Mouse (Mus musculus): ENCODE measurements at regions not wholly inside any gene's neighbourhood (a gene's known extent, or its start where the extent isn't known, plus 50 kb on each side); places are given as distances from the start of the nearest gene placed in this dataset.

GRCm38 (mm10) chr6:18674584-18675250 lies 160.1 kb upstream of the Cttnbp2 start:
- DNase-seq (ENCODE audit: low read depth, low spot score) = no peak

- peak; percentile 37 for DNase-seq (ENCODE audit: low read depth, low spot score)
Observed at GRCm38 (mm10) chr6:18677131-18677530, 162.5 kb upstream of the Cttnbp2 start.

- peak; percentile 80 for DNase-seq (ENCODE audit: low read depth, low spot score)
Observed at GRCm38 (mm10) chr6:18680712-18681111, 166.1 kb upstream of the Cttnbp2 start.

DNA sequence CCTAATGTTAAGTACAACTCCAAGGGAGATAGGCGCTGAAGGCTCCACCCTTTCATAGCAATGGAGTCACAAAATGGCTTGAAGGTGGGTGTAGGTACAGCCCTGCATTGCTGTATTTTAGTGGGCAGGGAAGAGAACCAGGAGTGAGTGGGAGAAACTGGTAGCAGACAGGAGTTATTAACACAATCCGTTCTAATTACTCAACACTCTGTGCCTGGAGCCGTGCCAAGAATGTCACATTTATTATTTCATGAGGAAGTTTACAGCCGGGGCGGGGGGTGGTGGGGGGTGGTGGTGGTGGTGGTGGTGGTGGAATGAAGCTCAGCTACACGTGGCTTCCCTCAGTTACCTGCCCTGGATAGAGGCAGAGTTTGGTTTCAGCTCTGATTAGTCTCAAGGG lies 166.3 kb upstream of the Lsm8 start:
- DNase-seq (ENCODE audit: low read depth, low spot score) = peak; percentile 66

DNA sequence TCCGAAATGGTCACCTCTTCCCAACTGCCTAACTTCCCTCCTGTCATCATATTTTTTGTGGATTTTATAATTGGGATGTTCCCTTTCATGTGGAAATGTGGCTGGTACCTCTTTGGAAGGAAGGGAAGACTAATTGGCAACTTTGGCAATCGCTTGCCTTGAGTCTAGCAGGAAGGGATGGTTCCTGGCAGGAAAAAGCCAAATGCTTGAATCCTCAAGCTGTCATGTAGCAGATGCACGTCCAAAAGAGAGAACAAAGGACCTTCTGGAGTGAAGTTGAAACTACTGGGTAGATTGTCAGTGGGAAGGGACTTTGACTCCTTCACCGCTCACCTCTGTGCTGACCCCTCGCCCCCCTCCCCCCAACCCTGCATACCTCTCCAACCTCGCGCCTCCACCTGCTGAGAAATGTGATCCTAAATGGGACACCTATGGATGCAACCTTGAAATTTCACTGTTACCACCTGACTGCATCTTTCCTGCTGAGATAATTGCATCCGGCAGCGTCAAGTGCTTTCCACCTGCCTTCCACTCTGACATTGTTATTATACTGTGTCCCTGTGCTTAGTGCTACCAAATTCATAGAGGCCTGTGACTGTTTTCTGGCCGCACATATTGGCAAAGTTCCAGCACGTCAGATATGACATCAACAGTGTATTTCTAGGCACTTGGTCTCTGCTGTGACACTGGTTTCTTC lies 159.6 kb upstream of the Lsm8 start:
- peak; percentile 96 for DNase-seq (ENCODE audit: low read depth, low spot score)

- DNase-seq (ENCODE audit: low read depth, low spot score) = peak; percentile 10
Observed at GRCm38 (mm10) chr6:18697536-18697935, 150.8 kb upstream of the Lsm8 start.

- peak; percentile 54 for DNase-seq (ENCODE audit: low read depth, low spot score)
Observed at GRCm38 (mm10) chr6:18698989-18699728, 149.2 kb upstream of the Lsm8 start.

- DNase-seq (ENCODE audit: low read depth, low spot score) = peak; percentile 33
Observed at GRCm38 (mm10) chr6:18699729-18700386, 148.5 kb upstream of the Lsm8 start.

DNA sequence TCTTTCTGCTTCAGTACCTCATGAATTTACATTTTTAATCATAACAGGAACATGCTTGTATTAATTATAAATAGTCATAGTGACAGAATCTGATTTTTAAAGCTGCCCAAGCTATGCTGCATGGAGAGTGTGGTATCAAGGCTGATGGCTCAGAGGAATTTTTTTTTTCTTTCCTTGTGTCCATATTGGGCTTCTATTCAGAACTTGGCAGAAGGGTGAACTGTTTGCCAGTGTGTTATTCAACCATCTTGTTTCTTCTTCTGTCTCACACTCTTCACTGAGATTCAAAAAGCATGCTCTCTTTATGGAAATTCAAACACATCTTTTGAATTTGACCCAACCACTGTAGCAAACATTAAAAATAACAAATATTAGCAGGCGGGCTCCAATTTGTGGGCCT lies 137.6 kb upstream of the Lsm8 start:
- no peak for DNase-seq (ENCODE audit: low read depth, low spot score)

DNA sequence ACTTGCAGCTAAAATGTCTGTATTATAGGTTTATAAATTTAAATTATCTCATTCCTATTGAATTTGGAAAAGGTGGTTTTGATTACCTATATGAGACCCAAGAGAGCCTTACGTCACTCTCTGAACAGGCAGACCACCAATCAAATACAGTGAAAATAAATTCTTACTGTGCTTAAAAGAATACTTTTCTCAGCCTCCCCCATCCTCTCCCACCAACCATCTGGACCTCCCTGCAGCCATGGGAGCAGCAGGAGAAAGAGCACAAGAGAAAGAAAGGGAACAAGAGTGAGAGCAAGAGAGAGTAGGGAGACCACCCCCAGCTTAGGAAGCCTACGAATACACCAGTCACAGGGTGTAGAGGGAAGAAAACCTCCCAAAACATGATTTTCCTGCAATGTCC lies 99.5 kb upstream of the Lsm8 start:
- peak; percentile 80 for DNase-seq (ENCODE audit: low read depth, low spot score)

DNA sequence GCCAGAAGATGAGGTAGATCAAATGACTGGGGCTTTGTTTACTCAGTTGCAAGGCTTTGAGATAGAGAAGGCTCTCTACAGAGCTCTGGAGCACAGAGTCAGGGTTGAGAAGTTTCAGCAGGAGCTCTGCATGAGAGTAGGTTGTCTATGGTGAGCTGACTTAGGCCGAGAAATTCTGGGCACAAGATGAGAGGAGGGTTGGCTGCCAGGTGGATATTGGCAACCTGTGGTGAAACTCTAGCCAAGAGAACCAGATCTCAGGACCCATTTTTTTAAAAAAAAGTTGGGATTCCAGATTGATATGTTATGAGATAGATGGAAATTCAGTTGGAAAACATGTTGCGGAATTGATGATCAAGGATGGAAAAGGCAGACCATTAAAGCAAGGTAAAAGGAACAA lies 83.8 kb upstream of the Lsm8 start:
- peak; percentile 27 for DNase-seq (ENCODE audit: low read depth, low spot score)

GRCm38 (mm10) chr6:18795390-18795789 lies 53.0 kb upstream of the Lsm8 start:
- DNase-seq (ENCODE audit: low read depth, low spot score) = no peak

DNA sequence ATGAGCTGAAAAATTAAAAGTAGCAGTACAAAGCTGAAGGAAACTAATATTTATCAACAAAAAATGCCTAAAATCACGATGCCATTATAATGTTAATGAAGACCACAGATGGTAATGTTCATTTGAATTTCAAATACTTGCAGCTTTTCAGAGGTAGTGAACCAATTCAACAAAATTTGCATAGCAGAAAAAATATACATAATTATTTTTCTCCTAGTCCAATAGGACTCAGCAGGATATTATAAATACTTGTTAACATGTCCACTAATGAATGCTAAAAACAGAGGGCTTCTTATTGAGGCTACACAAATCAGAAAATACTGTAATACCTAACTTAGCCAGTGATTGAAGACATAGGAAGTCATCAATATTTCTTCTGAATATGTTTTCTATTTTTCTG lies 52.5 kb upstream of the Lsm8 start:
- no peak for DNase-seq (ENCODE audit: low read depth, low spot score)

- DNase-seq (ENCODE audit: low read depth, low spot score) = no peak
Observed at GRCm38 (mm10) chr6:18796540-18796939, 51.8 kb upstream of the Lsm8 start.

All from brain, adult 2 months (tissue).